Comparison of ENCODE assay signal across 8 mouse cellular contexts in the genomic region with DNA sequence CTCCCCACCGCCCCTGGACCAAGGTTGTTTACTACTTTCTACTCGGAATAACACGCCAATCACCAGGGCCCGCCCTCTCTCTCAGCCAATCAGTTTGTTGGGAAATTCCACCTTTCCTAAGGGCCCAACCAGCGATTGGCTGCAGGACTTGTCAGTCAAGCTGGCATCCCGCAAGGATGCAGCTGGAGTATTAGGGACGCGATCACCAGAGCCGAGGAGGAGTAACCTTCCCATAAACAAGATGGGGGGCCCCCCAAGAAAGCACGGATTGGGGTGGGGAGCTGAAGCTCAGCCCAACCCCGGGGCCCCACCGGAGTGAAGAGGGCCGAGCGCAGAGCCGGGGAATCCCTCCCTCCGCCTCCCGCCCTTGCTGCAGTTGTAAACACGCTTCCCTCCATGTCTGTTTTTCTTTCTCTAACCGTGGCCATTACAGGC.
DNase-seq lines count a peak whose midpoint lies in the region; ATAC-seq lines count a peak whose summit lies in the region.

No protein-coding gene starts in this region.

- DNase-seq in 3T3-L1 (ENCODE audit: low read depth, low spot score): peak; percentile 99
- DNase-seq in adrenal gland, postnatal 4 days (ENCODE audit: low spot score in 2 of 2): peak; percentile 87 to 96
- DNase-seq in embryonic facial prominence, embryonic 14.5 days (ENCODE audit: low spot score): peak; percentile 99
- DNase-seq in heart, adult 9 months (ENCODE audit: low spot score in 2 of 2): peak; percentile 99
- DNase-seq in monocyte, adult 2 months (ENCODE audit: low read depth in 1 of 2, low spot score in 2 of 2): peak; percentile 75 to 84
- DNase-seq in spleen, postnatal 36 days (ENCODE audit: low spot score in 2 of 2): peak; percentile 89 to 94

- peaks cover 25% of the 10 kb centered on the region for H3K4me1 ChIP-seq in embryonic facial prominence, embryonic 14.5 days (ENCODE audit: control insufficient read depth, insufficient read depth, low read length)
- H3K4me1 ChIP-seq in kidney, embryonic 14.5 days (ENCODE audit: control insufficient read depth, insufficient read depth, low read length): peaks cover 40% of the 10 kb centered on the region
- peaks cover 53% of the 10 kb centered on the region for H3K4me1 ChIP-seq in limb, embryonic 15.5 days

- peak overlapping the region; percentile 89 for H3K27ac ChIP-seq in embryonic facial prominence, embryonic 14.5 days (replicated peaks; ENCODE audit: low read depth, low read length)
- peak overlapping the region; percentile 57 for H3K27ac ChIP-seq in kidney, embryonic 14.5 days (ENCODE audit: low read depth, low read length)
- peak overlapping the region; percentile 80 for H3K27ac ChIP-seq in limb, embryonic 15.5 days

- H3K4me2 ChIP-seq in embryonic facial prominence, embryonic 14.5 days (ENCODE audit: low read depth, low read length): peak overlapping the region; percentile 88
- H3K4me2 ChIP-seq in kidney, embryonic 14.5 days (replicated peaks; ENCODE audit: low read depth, low read length): peak overlapping the region; percentile 93
- H3K4me2 ChIP-seq in limb, embryonic 15.5 days: peak overlapping the region; percentile 81

- WGBS in embryonic facial prominence, embryonic 14.5 days: 0% methylated on average over 16 of the region's 19 CpGs
- under 1% methylated on average over 19 of the region's 19 CpGs for WGBS in kidney, embryonic 14.5 days
- 0% methylated on average over 19 of the region's 19 CpGs for WGBS in limb, embryonic 15.5 days

- no peaks in the 10 kb centered on the region for H3K9me3 ChIP-seq in embryonic facial prominence, embryonic 14.5 days (ENCODE audit: control insufficient read depth, low read length)
- H3K9me3 ChIP-seq in kidney, embryonic 14.5 days (ENCODE audit: control insufficient read depth, low read length): no peaks in the 10 kb centered on the region
- H3K9me3 ChIP-seq in limb, embryonic 15.5 days: no peaks in the 10 kb centered on the region

- no peaks in the 10 kb centered on the region for H3K27me3 ChIP-seq in embryonic facial prominence, embryonic 14.5 days (replicated peaks; ENCODE audit: control insufficient read depth, insufficient read depth, low read length)
- H3K27me3 ChIP-seq in kidney, embryonic 14.5 days (ENCODE audit: control insufficient read depth, insufficient read depth, low read length): no peaks in the 10 kb centered on the region
- no peaks in the 10 kb centered on the region for H3K27me3 ChIP-seq in limb, embryonic 15.5 days

- peak overlapping the region; percentile 62 for H3K9ac ChIP-seq in embryonic facial prominence, embryonic 14.5 days (ENCODE audit: low read depth, low read length)
- H3K9ac ChIP-seq in kidney, embryonic 14.5 days (ENCODE audit: low read depth, low read length): peak overlapping the region; percentile 62
- peak overlapping the region; percentile 18 for H3K9ac ChIP-seq in limb, embryonic 15.5 days

- peak overlapping the region; percentile 59 for H3K4me3 ChIP-seq in embryonic facial prominence, embryonic 14.5 days (ENCODE audit: low read depth, low read length)
- peak overlapping the region; percentile 70 for H3K4me3 ChIP-seq in kidney, embryonic 14.5 days (ENCODE audit: low read length)
- H3K4me3 ChIP-seq in limb, embryonic 15.5 days: peak overlapping the region; percentile 52

- peak; percentile 94 for ATAC-seq in embryonic facial prominence, embryonic 14.5 days (ENCODE audit: low read depth)
- ATAC-seq in kidney, embryonic 14.5 days (ENCODE audit: low FRiP score, low TSS enrichment): peak; percentile 92
- peak; percentile 88 for ATAC-seq in limb, embryonic 15.5 days (ENCODE audit: insufficient number of reproducible peaks, low FRiP score, low TSS enrichment, low read depth)

- no peaks in the 10 kb centered on the region for H3K36me3 ChIP-seq in embryonic facial prominence, embryonic 14.5 days (ENCODE audit: control insufficient read depth, insufficient read depth, low read length)
- no peaks in the 10 kb centered on the region for H3K36me3 ChIP-seq in kidney, embryonic 14.5 days (ENCODE audit: control insufficient read depth, insufficient read depth, low read length)
- no peaks in the 10 kb centered on the region for H3K36me3 ChIP-seq in limb, embryonic 15.5 days

Comparison
In these comparisons a context has a peak if more than half of its experiments do, and no peak if none do; other contexts are left out.
1. Peak in every context shown above with its lines: DNase-seq, ATAC-seq, H3K4me3 ChIP-seq and H3K27ac ChIP-seq.